Mouse (Mus musculus): ENCODE measurements around the gene Wdr1. TPM values are rescaled to one million over a fixed set of nuclear protein-coding genes. Genes with fewer than 3 reads are reported as not detected.

Wdr1 gene
- total and polyA plus RNA-seq, 3 experiments = 107 to 153 (median 121) TPM

- no peaks in the 10 kb centered on the region; the same call in 1 of the 2 replicates for H3K4me1 ChIP-seq (ENCODE audit: insufficient read depth, low read depth, low read length)
- DNase-seq (ENCODE audit: low spot score) (peak; percentile 48), ATAC-seq (ENCODE audit: extremely low read depth, insufficient number of reproducible peaks, low FRiP score, poor library complexity, severe bottlenecking) (peak; percentile 34; the same call in 1 of the 2 replicates)
- H3K9me3 ChIP-seq (replicated peaks) = no peaks in the 10 kb centered on the region
- TF ChIP-seq CTCF (IDR thresholded peaks at IDR 0.05; ENCODE audit: low read depth, low read length) = peak; percentile 63
- no peak for TF ChIP-seq GATA1 (IDR thresholded peaks at IDR 0.05; ENCODE audit: borderline replicate concordance, low read length)
- peaks cover 9% of the 10 kb centered on the region for H3K27me3 ChIP-seq (ENCODE audit: insufficient read depth, low read length)
- no peaks in the 10 kb centered on the region for H3K36me3 ChIP-seq (replicated peaks)
- no peak overlapping the region for H3K4me3 ChIP-seq (ENCODE audit: low read depth, low read length)
Observed at GRCm38 (mm10) chr5:38580703-38581102, 17.7 kb upstream of the Wdr1 start.

GRCm38 (mm10) chr5:38570876-38571275, 7.9 kb upstream of the Wdr1 start:
- H3K4me3 ChIP-seq (ENCODE audit: low read depth, low read length) = no peak overlapping the region
- ATAC-seq (ENCODE audit: extremely low read depth, insufficient number of reproducible peaks, low FRiP score, poor library complexity, severe bottlenecking) = no peak
- H3K36me3 ChIP-seq (replicated peaks) = no peaks in the 10 kb centered on the region
- no peaks in the 10 kb centered on the region for H3K9me3 ChIP-seq (replicated peaks)
- H3K27me3 ChIP-seq (ENCODE audit: insufficient read depth, low read length) = peaks cover 32% of the 10 kb centered on the region
- peaks cover 3% of the 10 kb centered on the region; the same call in 1 of the 2 replicates for H3K4me1 ChIP-seq (ENCODE audit: insufficient read depth, low read depth, low read length)
- peak; percentile 23 for DNase-seq (ENCODE audit: low spot score)
- TF ChIP-seq GATA2 (IDR thresholded peaks at IDR 0.05; ENCODE audit: borderline replicate concordance, low read depth, low read length) = no peak
- TF ChIP-seq CTCF (IDR thresholded peaks at IDR 0.05; ENCODE audit: low read depth, low read length) = no peak
- no peak for TF ChIP-seq POLR2AphosphoS5 (IDR thresholded peaks at IDR 0.05; ENCODE audit: insufficient replicate concordance, low read depth, low read length)
- no peak for TF ChIP-seq GATA1 (IDR thresholded peaks at IDR 0.05; ENCODE audit: borderline replicate concordance, low read length)
- TF ChIP-seq TAL1 (conservative IDR thresholded peaks at IDR 0.05; ENCODE audit: low read depth, low read length) = no peak

DNA sequence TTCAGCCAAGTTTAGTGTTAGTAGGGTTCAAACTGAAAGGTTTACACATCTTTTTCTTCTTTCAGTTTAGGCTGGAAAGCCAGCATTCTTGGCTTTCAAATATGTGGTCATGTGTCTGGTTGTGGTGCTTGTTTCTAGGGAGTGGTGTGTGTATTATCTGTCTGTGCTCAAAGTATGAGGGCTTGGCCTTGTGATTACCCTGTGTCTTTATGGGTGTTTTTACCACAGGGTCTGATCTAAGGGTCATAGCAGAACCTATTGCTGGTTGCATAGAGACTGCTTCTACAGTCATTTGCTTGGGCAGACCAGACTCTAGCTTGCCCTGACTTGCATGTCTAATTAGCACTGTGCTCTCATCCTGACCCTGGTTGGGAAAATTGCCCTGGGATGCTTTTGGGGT, 5.6 kb upstream of the Wdr1 start:
- peaks cover 46% of the 10 kb centered on the region for H3K27me3 ChIP-seq (ENCODE audit: insufficient read depth, low read length)
- peaks cover 3% of the 10 kb centered on the region; the same call in 1 of the 2 replicates for H3K4me1 ChIP-seq (ENCODE audit: insufficient read depth, low read depth, low read length)
- no peak overlapping the region for H3K4me3 ChIP-seq (ENCODE audit: low read depth, low read length)
- no peaks in the 10 kb centered on the region for H3K9me3 ChIP-seq (replicated peaks)
- ATAC-seq (ENCODE audit: extremely low read depth, insufficient number of reproducible peaks, low FRiP score, poor library complexity, severe bottlenecking) = no peak
- no peaks in the 10 kb centered on the region for H3K36me3 ChIP-seq (replicated peaks)
- TF ChIP-seq GATA2 (IDR thresholded peaks at IDR 0.05; ENCODE audit: borderline replicate concordance, low read depth, low read length) (no peak), GATA1 (IDR thresholded peaks at IDR 0.05; ENCODE audit: borderline replicate concordance, low read length) (no peak), POLR2AphosphoS5 (IDR thresholded peaks at IDR 0.05; ENCODE audit: insufficient replicate concordance, low read depth, low read length) (no peak), TAL1 (conservative IDR thresholded peaks at IDR 0.05; ENCODE audit: low read depth, low read length) (no peak), CTCF (IDR thresholded peaks at IDR 0.05; ENCODE audit: low read depth, low read length) (no peak)
- DNase-seq (ENCODE audit: low spot score) = no peak

GRCm38 (mm10) chr5:38564831-38565230, 1.8 kb upstream of the Wdr1 start:
- peaks cover 9% of the 10 kb centered on the region for H3K36me3 ChIP-seq (replicated peaks)
- no peak for TF ChIP-seq CTCF (IDR thresholded peaks at IDR 0.05; ENCODE audit: low read depth, low read length)
- no peak for TF ChIP-seq TAL1 (conservative IDR thresholded peaks at IDR 0.05; ENCODE audit: low read depth, low read length)
- no peak for TF ChIP-seq GATA2 (IDR thresholded peaks at IDR 0.05; ENCODE audit: borderline replicate concordance, low read depth, low read length)
- TF ChIP-seq GATA1 (IDR thresholded peaks at IDR 0.05; ENCODE audit: borderline replicate concordance, low read length) = no peak
- TF ChIP-seq POLR2AphosphoS5 (IDR thresholded peaks at IDR 0.05; ENCODE audit: insufficient replicate concordance, low read depth, low read length) = no peak
- no peak for ATAC-seq (ENCODE audit: extremely low read depth, insufficient number of reproducible peaks, low FRiP score, poor library complexity, severe bottlenecking)
- H3K27me3 ChIP-seq (ENCODE audit: insufficient read depth, low read length) = peaks cover 37% of the 10 kb centered on the region
- peaks cover 25% of the 10 kb centered on the region for H3K4me1 ChIP-seq (ENCODE audit: insufficient read depth, low read depth, low read length)
- DNase-seq (ENCODE audit: low spot score) = no peak
- H3K4me3 ChIP-seq (ENCODE audit: low read depth, low read length) = no peak overlapping the region
- no peaks in the 10 kb centered on the region for H3K9me3 ChIP-seq (replicated peaks)

DNA sequence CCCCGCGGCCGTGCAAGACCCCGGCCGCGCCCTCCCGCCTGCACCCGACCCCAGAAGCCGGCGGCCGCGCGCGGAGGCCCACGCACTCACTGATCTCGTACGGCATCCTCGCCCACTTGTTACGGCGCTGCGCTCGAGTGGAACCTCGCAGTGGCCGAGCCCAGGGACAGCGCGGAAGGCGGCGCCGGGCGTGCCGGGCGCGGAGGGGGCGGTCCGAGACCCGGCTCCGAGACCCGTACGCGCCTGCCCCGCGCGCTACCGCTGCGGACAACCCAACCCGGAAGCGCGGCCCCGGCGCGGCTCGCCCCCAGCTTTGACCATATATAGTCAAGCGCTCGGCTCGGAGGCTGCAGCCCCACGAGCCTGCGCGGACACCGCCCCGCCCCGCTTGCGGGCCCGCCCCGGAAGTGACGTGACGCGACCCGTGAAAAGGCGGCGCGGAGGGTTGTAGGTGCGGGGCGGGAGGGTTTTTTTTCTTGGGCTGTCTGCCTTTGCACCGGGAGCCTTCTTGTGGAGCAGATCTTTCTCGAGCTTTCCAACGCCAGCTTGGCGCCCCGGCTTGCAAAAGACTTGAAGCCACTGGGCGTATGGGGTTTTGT, 1.5 kb downstream of the Wdr1 start:
- H3K4me3 ChIP-seq (ENCODE audit: low read depth, low read length) = peak overlapping the region; percentile 89
- TF ChIP-seq GATA2 (IDR thresholded peaks at IDR 0.05; ENCODE audit: borderline replicate concordance, low read depth, low read length) (no peak), GATA1 (IDR thresholded peaks at IDR 0.05; ENCODE audit: borderline replicate concordance, low read length) (no peak), POLR2AphosphoS5 (IDR thresholded peaks at IDR 0.05; ENCODE audit: insufficient replicate concordance, low read depth, low read length) (no peak), CTCF (IDR thresholded peaks at IDR 0.05; ENCODE audit: low read depth, low read length) (no peak), TAL1 (conservative IDR thresholded peaks at IDR 0.05; ENCODE audit: low read depth, low read length) (no peak)
- peak; percentile 82 for ATAC-seq (ENCODE audit: extremely low read depth, insufficient number of reproducible peaks, low FRiP score, poor library complexity, severe bottlenecking)
- no peaks in the 10 kb centered on the region for H3K9me3 ChIP-seq (replicated peaks)
- peaks cover 42% of the 10 kb centered on the region for H3K36me3 ChIP-seq (replicated peaks)
- DNase-seq (ENCODE audit: low spot score) = peak; percentile 95
- peaks cover 36% of the 10 kb centered on the region for H3K4me1 ChIP-seq (ENCODE audit: insufficient read depth, low read depth, low read length)
- peaks cover 18% of the 10 kb centered on the region for H3K27me3 ChIP-seq (ENCODE audit: insufficient read depth, low read length)

DNA sequence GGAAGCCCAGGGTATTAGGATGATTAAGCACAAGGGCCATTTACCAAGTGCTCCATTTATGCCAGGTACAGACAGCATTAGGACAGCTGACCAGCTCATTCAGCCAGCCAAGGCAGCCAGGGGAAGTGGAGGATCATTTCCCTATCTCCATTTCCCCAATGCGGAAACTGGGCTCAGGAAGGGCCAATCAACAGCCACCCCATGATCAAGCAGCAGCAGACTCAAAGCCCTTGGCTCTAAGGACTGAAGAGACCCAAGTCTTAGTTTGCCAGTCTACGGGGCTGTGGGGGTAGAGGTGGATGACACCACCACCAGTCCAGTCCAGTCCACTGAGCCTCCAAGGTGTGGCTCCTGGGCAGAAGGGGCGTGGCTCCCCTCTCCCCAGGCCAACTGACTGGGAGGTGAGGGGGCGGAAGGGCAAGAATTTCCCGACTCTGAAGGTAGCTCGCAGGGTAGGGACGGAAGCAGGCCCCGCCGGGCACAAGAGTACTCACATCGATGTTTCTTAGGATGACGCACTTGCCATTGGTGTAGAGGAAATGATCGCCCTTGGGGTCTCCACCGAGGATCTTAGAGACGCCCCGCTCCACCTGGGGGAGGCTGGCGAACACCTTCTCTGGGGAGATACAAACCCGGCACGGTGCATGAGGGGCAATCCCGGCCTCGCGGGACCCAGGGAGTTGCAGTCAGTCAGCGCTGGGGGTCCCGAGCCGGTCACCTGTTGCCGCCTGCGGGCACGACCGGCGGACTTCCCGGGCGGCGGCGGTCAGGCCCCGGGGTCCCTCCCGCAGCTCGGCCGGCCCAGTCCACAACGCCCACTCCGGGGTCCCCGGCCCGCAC, 2.2 kb downstream of the Wdr1 start:
- Histone ChIP-seq H3K4me3 (ENCODE audit: low read depth, low read length) (peak overlapping the region; percentile 89), H3K9me3 (replicated peaks) (no peaks in the 10 kb centered on the region), H3K27me3 (ENCODE audit: insufficient read depth, low read length) (peaks cover 16% of the 10 kb centered on the region), H3K36me3 (replicated peaks) (peaks cover 49% of the 10 kb centered on the region), H3K4me1 (ENCODE audit: insufficient read depth, low read depth, low read length) (peaks cover 38% of the 10 kb centered on the region)
- TF ChIP-seq GATA1 (IDR thresholded peaks at IDR 0.05; ENCODE audit: borderline replicate concordance, low read length) = no peak
- no peak for TF ChIP-seq CTCF (IDR thresholded peaks at IDR 0.05; ENCODE audit: low read depth, low read length)
- no peak for TF ChIP-seq POLR2AphosphoS5 (IDR thresholded peaks at IDR 0.05; ENCODE audit: insufficient replicate concordance, low read depth, low read length)
- TF ChIP-seq GATA2 (IDR thresholded peaks at IDR 0.05; ENCODE audit: borderline replicate concordance, low read depth, low read length) = no peak
- no peak for TF ChIP-seq TAL1 (conservative IDR thresholded peaks at IDR 0.05; ENCODE audit: low read depth, low read length)
- peak; percentile 47 for ATAC-seq (ENCODE audit: extremely low read depth, insufficient number of reproducible peaks, low FRiP score, poor library complexity, severe bottlenecking)
- peak; percentile 63 for DNase-seq (ENCODE audit: low spot score)
